Mouse (Mus musculus) megakaryocyte, embryonic 14.5 days (primary cell): ENCODE measurements around the gene Cort. TPM values are rescaled to one million over a fixed set of nuclear protein-coding genes. Genes with fewer than 3 reads are reported as not detected.
"Not testable (repeated sequence)": the region's sequence is repeated elsewhere in the genome, so short reads cannot be mapped to it uniquely, and the experiment has no call there.

Source experiments
- H3K27me3 ChIP-seq: replicated peaks from 2 replicates; pipeline ENCODE3; 2012; ENCODE audit warnings: inconsistent platforms
- H3K36me3 ChIP-seq: replicated peaks from 2 replicates; pipeline ENCODE3; 2012; ENCODE audit warnings: low read length, inconsistent platforms, mixed read lengths
- H3K4me1 ChIP-seq: 2 replicates; pipeline ENCODE4 v1.6.1; 2012; ENCODE audit warnings: inconsistent platforms
- H3K4me3 ChIP-seq: replicated peaks from 2 replicates; pipeline ENCODE3; 2012; ENCODE audit warnings: moderate library complexity, mild to moderate bottlenecking, inconsistent platforms
- H3K9me3 ChIP-seq: 2 replicates; pipeline ENCODE4 v1.6.1; 2012; ENCODE audit warnings: inconsistent platforms
- FLI1 ChIP-seq: IDR thresholded peaks from 2 replicates; pipeline ENCODE4 v1.6.1; 2012; ENCODE audit warnings: low read length, inconsistent platforms, mixed read lengths
- GATA1 ChIP-seq: IDR thresholded peaks from 3 replicates; pipeline ENCODE4 v1.6.1; 2012; ENCODE audit warnings: mixed read lengths, low read length, inconsistent platforms, borderline replicate concordance
- polyA plus RNA-seq: library from polyadenylated mRNA; stranded (reverse); fragments of >175 nt; gene quantifications from 2 replicates; pipeline ENCODE4 v1.2.3, GENCODE M21; 2012; ENCODE audit warnings: low replicate concordance; ENCODE audit not compliant: insufficient read depth

Cort gene
- polyA plus RNA-seq, 1 experiment: 3.4 TPM

DNA sequence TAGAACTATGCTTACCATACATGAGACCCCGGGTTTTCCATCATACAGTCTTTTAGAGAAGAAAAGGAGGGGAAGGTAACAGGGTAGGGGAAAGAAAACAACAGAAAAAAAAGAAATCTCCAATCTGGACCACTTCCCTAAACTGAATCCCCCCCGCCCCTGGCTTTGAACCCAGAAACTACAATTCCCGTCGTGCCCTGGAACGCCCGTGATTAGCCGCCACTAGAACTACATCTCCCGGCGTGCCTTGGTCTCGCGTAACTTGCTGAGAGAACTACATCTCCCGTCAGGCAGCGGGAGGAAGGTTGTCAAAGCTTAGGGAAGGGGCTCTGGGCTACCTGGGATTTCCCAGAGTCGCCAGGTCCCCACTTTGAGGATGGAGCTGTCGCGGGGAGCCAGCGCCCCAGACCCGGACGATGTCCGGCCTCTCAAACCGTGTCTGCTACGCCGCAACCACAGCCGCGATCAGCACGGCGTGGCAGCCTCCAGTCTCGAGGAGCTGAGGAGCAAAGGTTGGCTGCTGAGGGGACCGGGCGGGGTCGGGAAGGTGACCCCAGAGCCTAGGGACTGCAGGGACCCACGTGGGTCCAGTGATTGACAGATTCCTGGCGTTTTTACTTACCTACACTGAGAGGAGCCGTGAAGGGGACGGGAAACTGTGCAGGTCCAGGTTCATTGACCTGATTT is 22.5 kb downstream of the Cort start, which contains the start of gene Dffa:
TSS of gene Dffa (plus strand) at position 272 of the 687 bp plus-strand sequence.
- Histone ChIP-seq H3K9me3 (no peaks in the 10 kb centered on the region), H3K4me1 (peaks cover 13% of the 10 kb centered on the region), H3K27me3 (no peaks in the 10 kb centered on the region), H3K36me3 (peaks cover 24% of the 10 kb centered on the region), H3K4me3 (peak within 1 kb of the TSS; percentile 97)
- TF ChIP-seq GATA1: no peak
- TF ChIP-seq FLI1: no peak

- no peak overlapping the region for H3K4me3 ChIP-seq
- H3K36me3 ChIP-seq: peaks cover 5% of the 10 kb centered on the region
- no peak for TF ChIP-seq FLI1
- no peak for TF ChIP-seq GATA1
- no peaks in the 10 kb centered on the region for H3K27me3 ChIP-seq
- peaks cover 30% of the 10 kb centered on the region for H3K4me1 ChIP-seq
- no peaks in the 10 kb centered on the region for H3K9me3 ChIP-seq
Observed at GRCm38 (mm10) chr4:149101456-149101855, 25.1 kb downstream of the Cort start.

- H3K4me3 ChIP-seq, H3K36me3 ChIP-seq, H3K9me3 ChIP-seq, H3K27me3 ChIP-seq: not testable (repeated sequence)
- peaks cover 40% of the 10 kb centered on the region for H3K4me1 ChIP-seq
Observed at GRCm38 (mm10) chr4:149100449-149100848, 26.1 kb downstream of the Cort start.

DNA sequence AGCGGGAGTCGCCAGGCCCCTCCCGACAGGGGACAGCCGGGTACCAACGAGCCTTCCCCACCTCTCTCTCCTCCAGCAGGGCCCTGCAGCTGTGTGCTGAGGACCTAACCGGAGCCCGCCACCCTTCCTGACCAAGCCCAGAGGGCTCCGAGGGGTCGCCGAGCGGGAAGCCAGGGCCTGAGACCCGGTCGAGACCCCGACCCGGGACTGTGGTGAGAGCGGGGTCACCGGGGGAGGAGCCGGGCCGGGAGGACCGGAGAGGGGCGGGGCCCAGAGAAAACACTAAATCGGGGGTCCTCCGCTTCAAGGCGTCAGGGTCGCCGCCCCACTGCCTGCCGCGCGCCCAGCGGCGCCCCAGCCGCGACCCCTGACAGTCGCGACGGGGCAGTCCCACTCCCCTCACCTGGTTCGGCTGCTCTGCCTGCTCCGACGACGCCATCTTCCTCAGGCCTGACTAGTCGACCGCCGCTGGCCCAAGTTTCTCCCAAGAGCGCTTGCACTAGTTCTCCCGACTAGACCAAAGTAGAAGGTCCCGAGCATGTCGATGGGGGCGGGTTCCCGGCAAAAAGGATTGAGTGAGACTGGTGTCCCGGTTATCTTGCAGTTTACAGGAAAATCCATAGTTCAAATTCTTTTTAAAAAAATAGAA is 27.1 kb downstream of the Cort start, which contains the start of gene Pex14:
TSS of gene Pex14 (minus strand) at position 508 of the 649 bp plus-strand sequence.
- Histone ChIP-seq H3K4me1 (peaks cover 32% of the 10 kb centered on the region), H3K27me3 (no peaks in the 10 kb centered on the region), H3K9me3 (no peaks in the 10 kb centered on the region), H3K4me3 (peak within 1 kb of the TSS; percentile 98), H3K36me3 (no peaks in the 10 kb centered on the region)
- TF ChIP-seq GATA1 (no peak), FLI1 (no peak)

DNA sequence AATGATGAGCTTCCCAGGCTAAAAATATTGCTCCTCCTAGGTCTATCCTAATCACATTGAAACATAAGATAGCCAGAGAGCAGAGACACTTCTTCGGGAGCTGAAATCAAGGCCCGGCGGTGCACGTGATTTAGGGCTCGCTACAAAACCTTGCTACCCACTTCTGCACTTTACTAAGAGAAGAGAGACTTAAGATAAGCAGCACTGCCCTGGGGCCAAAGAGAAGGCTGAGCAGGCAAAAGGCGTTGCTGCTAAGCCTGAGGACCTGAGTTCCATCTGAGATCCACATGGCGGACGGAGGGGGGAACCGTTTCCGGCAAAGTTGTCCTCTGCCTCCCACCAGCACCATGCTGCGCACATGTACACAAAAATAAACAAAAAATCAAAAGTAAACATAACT is 28.0 kb downstream of the Cort start:
- TF ChIP-seq FLI1 (no peak), GATA1 (no peak)
- Histone ChIP-seq H3K36me3 (peaks cover 7% of the 10 kb centered on the region), H3K27me3 (no peaks in the 10 kb centered on the region), H3K4me1 (peaks cover 29% of the 10 kb centered on the region), H3K9me3 (no peaks in the 10 kb centered on the region), H3K4me3 (peak overlapping the region; percentile 98)

GRCm38 (mm10) chr4:149097956-149098355 is 28.6 kb downstream of the Cort start:
- Histone ChIP-seq H3K36me3 (peaks cover 12% of the 10 kb centered on the region), H3K4me1 (peaks cover 29% of the 10 kb centered on the region), H3K9me3 (no peaks in the 10 kb centered on the region), H3K4me3 (peak overlapping the region; percentile 98), H3K27me3 (no peaks in the 10 kb centered on the region)
- TF ChIP-seq FLI1 (no peak), GATA1 (no peak)

GRCm38 (mm10) chr4:149091364-149091763 is 35.2 kb downstream of the Cort start:
- TF ChIP-seq GATA1: no peak
- TF ChIP-seq FLI1: no peak
- H3K9me3 ChIP-seq: no peaks in the 10 kb centered on the region
- H3K36me3 ChIP-seq: peaks cover 22% of the 10 kb centered on the region
- H3K4me1 ChIP-seq: peaks cover 26% of the 10 kb centered on the region
- no peak overlapping the region for H3K4me3 ChIP-seq
- no peaks in the 10 kb centered on the region for H3K27me3 ChIP-seq

DNA sequence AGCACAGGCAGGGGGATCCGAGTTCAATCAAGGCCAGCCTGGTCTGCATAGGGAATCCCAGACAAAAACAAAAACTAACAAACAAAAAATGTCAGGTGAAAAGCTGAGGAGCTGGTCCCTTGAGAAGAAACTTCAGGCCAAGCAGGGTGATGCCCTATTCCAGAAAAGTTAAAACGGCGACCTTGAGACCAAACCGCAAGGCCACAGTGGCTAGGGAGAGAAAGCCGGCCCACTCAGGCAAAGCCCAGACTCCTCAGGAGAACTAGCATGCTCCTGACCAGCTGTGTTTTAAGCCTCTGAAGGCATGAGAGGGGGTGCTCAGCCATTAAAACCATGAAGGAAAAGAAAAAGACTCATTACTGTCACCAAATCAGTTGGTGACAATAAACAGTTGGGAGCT is 41.2 kb downstream of the Cort start:
- no peak overlapping the region for H3K4me3 ChIP-seq
- H3K4me1 ChIP-seq: peaks cover 14% of the 10 kb centered on the region
- no peaks in the 10 kb centered on the region for H3K27me3 ChIP-seq
- peaks cover 9% of the 10 kb centered on the region for H3K36me3 ChIP-seq
- no peak for TF ChIP-seq GATA1
- no peak for TF ChIP-seq FLI1
- no peaks in the 10 kb centered on the region for H3K9me3 ChIP-seq

GRCm38 (mm10) chr4:149081528-149081927 is 45.0 kb downstream of the Cort start:
- Histone ChIP-seq H3K36me3 (peaks cover 9% of the 10 kb centered on the region), H3K4me1 (peaks cover 24% of the 10 kb centered on the region), H3K9me3 (no peaks in the 10 kb centered on the region), H3K27me3 (no peaks in the 10 kb centered on the region), H3K4me3 (no peak overlapping the region)
- TF ChIP-seq GATA1 (no peak), FLI1 (no peak)

- no peaks in the 10 kb centered on the region for H3K27me3 ChIP-seq
- H3K36me3 ChIP-seq: peaks cover 17% of the 10 kb centered on the region
- no peaks in the 10 kb centered on the region for H3K9me3 ChIP-seq
- peaks cover 37% of the 10 kb centered on the region for H3K4me1 ChIP-seq
- no peak overlapping the region for H3K4me3 ChIP-seq
- TF ChIP-seq FLI1 (no peak), GATA1 (no peak)
Observed at GRCm38 (mm10) chr4:149080111-149080510, 46.5 kb downstream of the Cort start.
